Mouse (Mus musculus) erythroblast, embryonic 14.5 days (primary cell): ENCODE data around the gene Cdkn2aipnl. TPM values are rescaled to one million over a fixed set of nuclear protein-coding genes. Genes with fewer than 3 reads are reported as not detected.
A peak's percentile ranks its signal among the peaks of the same experiment; 100 is the strongest.

Source experiments
- H3K27me3 ChIP-seq: 2 replicates; pipeline ENCODE4 v1.6.1; 2012; ENCODE audit warnings: inconsistent platforms; ENCODE audit not compliant: control insufficient read depth
- H3K36me3 ChIP-seq: 2 replicates; pipeline ENCODE4 v1.6.1; 2012; ENCODE audit warnings: mild to moderate bottlenecking, inconsistent platforms; ENCODE audit not compliant: control insufficient read depth
- H3K4me1 ChIP-seq: 2 replicates; pipeline ENCODE4 v1.6.1; 2012; ENCODE audit warnings: inconsistent platforms; ENCODE audit not compliant: control insufficient read depth
- H3K4me3 ChIP-seq: replicated peaks from 2 replicates; pipeline ENCODE3; 2012; ENCODE audit warnings: moderate library complexity, mild to moderate bottlenecking, inconsistent platforms
- H3K9me3 ChIP-seq: 2 replicates; pipeline ENCODE4 v1.6.1; 2012; ENCODE audit warnings: low read length, inconsistent platforms, mixed read lengths; ENCODE audit not compliant: control insufficient read depth
- GATA1 ChIP-seq: IDR thresholded peaks from 2 replicates; pipeline ENCODE4 v1.6.1; 2012; ENCODE audit warnings: low read length, inconsistent platforms, mixed read lengths
- TAL1 ChIP-seq: IDR thresholded peaks from 3 replicates; pipeline ENCODE4 v1.6.1; 2012; ENCODE audit warnings: low read length, inconsistent platforms, mixed read lengths
- polyA plus RNA-seq: library from polyadenylated mRNA; stranded (reverse); fragments of >175 nt; gene quantifications from 2 replicates; pipeline ENCODE4 v1.2.3, GENCODE M21; 2012

Gene Cdkn2aipnl
- polyA plus RNA-seq, 1 experiment = 2.1 TPM

- Histone ChIP-seq H3K27me3 (no peaks in the 10 kb centered on the region), H3K9me3 (no peaks in the 10 kb centered on the region), H3K36me3 (peaks cover 33% of the 10 kb centered on the region), H3K4me3 (peak overlapping the region; percentile 89), H3K4me1 (peaks cover 60% of the 10 kb centered on the region)
- no peak for TF ChIP-seq TAL1
- TF ChIP-seq GATA1 = no peak
Measured at GRCm38 (mm10) chr11:51999611-52000289, 32.3 kb downstream of the Cdkn2aipnl start.

GRCm38 (mm10) chr11:52000290-52000962 lies 33.0 kb downstream of the Cdkn2aipnl start, which contains the start of gene Ube2b:
Ube2b (minus strand) TSS chr11:52000762.
- Histone ChIP-seq H3K36me3 (peaks cover 27% of the 10 kb centered on the region), H3K4me3 (peak within 1 kb of the TSS; percentile 89), H3K4me1 (peaks cover 61% of the 10 kb centered on the region), H3K27me3 (no peaks in the 10 kb centered on the region), H3K9me3 (no peaks in the 10 kb centered on the region)
- TF ChIP-seq GATA1 (no peak), TAL1 (no peak)

GRCm38 (mm10) chr11:52001341-52001740 lies 33.9 kb downstream of the Cdkn2aipnl start:
- H3K4me3 ChIP-seq = peak overlapping the region; percentile 89
- H3K27me3 ChIP-seq = no peaks in the 10 kb centered on the region
- TF ChIP-seq GATA1 (no peak), TAL1 (no peak)
- peaks cover 17% of the 10 kb centered on the region for H3K36me3 ChIP-seq
- H3K4me1 ChIP-seq = peaks cover 61% of the 10 kb centered on the region
- H3K9me3 ChIP-seq = no peaks in the 10 kb centered on the region

GRCm38 (mm10) chr11:52001861-52002260 lies 34.4 kb downstream of the Cdkn2aipnl start:
- TF ChIP-seq TAL1 (no peak), GATA1 (no peak)
- Histone ChIP-seq H3K27me3 (no peaks in the 10 kb centered on the region), H3K4me3 (peak overlapping the region; percentile 89), H3K4me1 (peaks cover 61% of the 10 kb centered on the region), H3K36me3 (peaks cover 12% of the 10 kb centered on the region), H3K9me3 (no peaks in the 10 kb centered on the region)

- H3K27me3 ChIP-seq = no peaks in the 10 kb centered on the region
- no peaks in the 10 kb centered on the region for H3K9me3 ChIP-seq
- H3K4me1 ChIP-seq = peaks cover 54% of the 10 kb centered on the region
- TF ChIP-seq TAL1 (no peak), GATA1 (no peak)
- peaks cover 1% of the 10 kb centered on the region for H3K36me3 ChIP-seq
- H3K4me3 ChIP-seq = peak overlapping the region; percentile 91
Measured at GRCm38 (mm10) chr11:52002842-52003504, 35.5 kb downstream of the Cdkn2aipnl start.

GRCm38 (mm10) chr11:52003505-52003771 lies 36.0 kb downstream of the Cdkn2aipnl start:
- Histone ChIP-seq H3K36me3 (no peaks in the 10 kb centered on the region; the same call in 1 of the 2 replicates), H3K9me3 (no peaks in the 10 kb centered on the region), H3K27me3 (no peaks in the 10 kb centered on the region), H3K4me3 (peak overlapping the region; percentile 91), H3K4me1 (peaks cover 50% of the 10 kb centered on the region)
- TF ChIP-seq GATA1 (no peak), TAL1 (no peak)

- no peak for TF ChIP-seq GATA1
- TF ChIP-seq TAL1 = no peak
- Histone ChIP-seq H3K9me3 (no peaks in the 10 kb centered on the region), H3K4me1 (peaks cover 45% of the 10 kb centered on the region), H3K36me3 (no peaks in the 10 kb centered on the region), H3K4me3 (peak within 1 kb of the TSS; percentile 91), H3K27me3 (no peaks in the 10 kb centered on the region)
Measured at GRCm38 (mm10) chr11:52003772-52004528, 36.5 kb downstream of the Cdkn2aipnl start, which contains the start of gene Cdkl3. Cdkl3 (plus strand) TSS chr11:52004221.

- H3K4me3 ChIP-seq = no peak overlapping the region
- H3K27me3 ChIP-seq = no peaks in the 10 kb centered on the region
- peaks cover 36% of the 10 kb centered on the region for H3K4me1 ChIP-seq
- no peaks in the 10 kb centered on the region for H3K9me3 ChIP-seq
- H3K36me3 ChIP-seq = no peaks in the 10 kb centered on the region
- TF ChIP-seq TAL1 = no peak
- TF ChIP-seq GATA1 = no peak
Measured at GRCm38 (mm10) chr11:52005586-52005985, 38.1 kb downstream of the Cdkn2aipnl start.
